Mouse (Mus musculus) kidney, adult 2 months (tissue): ENCODE measurements around the gene A930018P22Rik. TPM values are rescaled to one million over a fixed set of nuclear protein-coding genes. Genes with fewer than 3 reads are reported as not detected.

Source experiments
- DNase-seq: peaks from one replicate; pipeline ENCODE4 v3.0.0; 2021
- H3K27ac ChIP-seq: fragments of 200-500 bp; 2 replicates; pipeline ENCODE4 v1.5.1; 2012; ENCODE audit warnings: low read depth, low read length, control low read depth, inconsistent platforms; ENCODE audit not compliant: insufficient read depth
- H3K27me3 ChIP-seq: fragments of 200-500 bp; replicated peaks from 2 replicates; pipeline ENCODE4 v1.6.1; 2012; ENCODE audit warnings: mild to moderate bottlenecking, moderate library complexity, low read length, inconsistent platforms; ENCODE audit not compliant: control insufficient read depth, insufficient read depth
- H3K36me3 ChIP-seq: fragments of 200-500 bp; 2 replicates; pipeline ENCODE4 v1.6.1; 2012; ENCODE audit warnings: mild to moderate bottlenecking, moderate library complexity, low read length, inconsistent platforms; ENCODE audit not compliant: control insufficient read depth, insufficient read depth
- H3K4me1 ChIP-seq: fragments of 200-500 bp; 2 replicates; pipeline ENCODE4 v1.6.1; 2011; ENCODE audit warnings: low read length; ENCODE audit not compliant: control insufficient read depth, insufficient read depth
- H3K4me3 ChIP-seq: fragments of 200-500 bp; 2 replicates; pipeline ENCODE4 v1.5.1; 2011; ENCODE audit warnings: mild to moderate bottlenecking, low read depth, low read length, control low read depth; ENCODE audit not compliant: insufficient read depth
- CTCF ChIP-seq: fragments of 200-500 bp; conservative IDR thresholded peaks from 2 replicates; pipeline ENCODE4 v1.5.1; 2011; ENCODE audit warnings: low read depth, mild to moderate bottlenecking, control low read depth, low read length, moderate library complexity, mixed read lengths; ENCODE audit not compliant: insufficient read depth, insufficient read length
- POLR2A ChIP-seq: fragments of 200-500 bp; IDR thresholded peaks from one replicate; pipeline ENCODE4 v1.6.1; 2011; ENCODE audit warnings: low read depth, low read length, control low read depth
- WGBS: fragments of 180-500 bp; shearing (Covaris S2); methylation state at CpG from one replicate; pipeline ENCODE4 v1.1.7; 2018; 5-methylcytosine and 5-hydroxymethylcytosine counted together
- polyA plus RNA-seq: library from polyadenylated mRNA; depleted of rRNA; stranded (reverse); fragments of >200 nt; gene quantifications from 2 replicates; pipeline ENCODE4 v1.2.3, GENCODE M21; 2012

The A930018P22Rik gene
- polyA plus RNA-seq, 1 experiment = 0.19 TPM

DNA sequence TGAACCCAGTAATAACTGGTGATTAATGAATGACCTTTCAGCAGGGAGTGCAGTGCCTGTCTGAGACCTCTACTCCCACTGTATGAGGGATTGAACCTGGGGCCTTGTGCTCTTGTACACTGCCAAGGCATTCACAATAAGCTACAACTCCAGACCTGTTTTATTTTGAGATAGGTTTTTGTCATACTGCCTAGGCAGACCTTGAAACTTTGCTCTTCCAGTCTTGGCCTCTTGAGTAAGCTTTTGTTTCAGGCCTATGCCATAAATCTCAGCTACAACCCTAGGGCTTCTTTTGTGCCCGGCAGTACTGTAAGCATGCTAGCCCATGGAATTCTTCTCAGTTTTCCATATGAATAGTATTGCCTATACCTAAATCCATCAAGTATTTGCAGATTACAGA, 3.5 kb upstream of the A930018P22Rik start:
- H3K27ac ChIP-seq = no peak overlapping the region

DNA sequence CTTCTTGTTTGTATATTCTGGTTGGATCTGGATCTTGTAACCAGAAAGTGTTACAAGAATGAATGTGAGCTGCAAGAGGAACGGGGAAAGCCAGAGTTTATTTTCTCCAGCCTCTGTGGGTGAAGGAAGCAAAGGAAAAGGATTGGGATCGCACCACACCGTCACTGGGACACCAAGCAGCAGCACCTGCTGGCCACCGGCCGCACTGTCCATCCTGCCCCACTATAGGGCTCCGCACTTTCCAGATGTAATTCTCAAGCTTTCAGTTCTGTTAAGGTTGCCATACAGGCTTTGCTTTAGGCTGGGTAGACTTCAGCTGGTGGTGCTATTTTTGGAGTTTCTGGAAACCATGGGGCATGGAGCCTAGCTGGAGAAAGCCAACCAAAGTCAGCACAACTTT, 2.3 kb upstream of the A930018P22Rik start:
- Histone ChIP-seq H3K27ac (peak overlapping the region; percentile 20; the same call in 1 of the 2 replicates), H3K36me3 (no peaks in the 10 kb centered on the region), H3K27me3 (no peaks in the 10 kb centered on the region), H3K4me1 (peaks cover 7% of the 10 kb centered on the region; the same call in 1 of the 2 replicates), H3K4me3 (no peak overlapping the region)
- no peak for DNase-seq
- 70% methylated on average over 6 of the region's 6 CpGs for WGBS
- no peak for TF ChIP-seq POLR2A
- 0 out of 2 replicates have a peak, but pooled peaks have one; percentile 12 for TF ChIP-seq CTCF

More for the DNA sequence above, 3.5 kb upstream of the A930018P22Rik start:
- 79% methylated on average over 1 of the region's 1 CpGs for WGBS
- Histone ChIP-seq H3K4me1 (peaks cover 7% of the 10 kb centered on the region; the same call in 1 of the 2 replicates), H3K4me3 (no peak overlapping the region), H3K36me3 (no peaks in the 10 kb centered on the region), H3K27me3 (no peaks in the 10 kb centered on the region)
- DNase-seq = no peak
- no peak for TF ChIP-seq POLR2A
- TF ChIP-seq CTCF = no peak

- peak; percentile 57 for DNase-seq
- no peak for TF ChIP-seq POLR2A
- TF ChIP-seq CTCF = no peak
- Histone ChIP-seq H3K27me3 (no peaks in the 10 kb centered on the region), H3K4me3 (peak overlapping the region; percentile 68), H3K27ac (peak overlapping the region; percentile 32), H3K36me3 (no peaks in the 10 kb centered on the region), H3K4me1 (peaks cover 7% of the 10 kb centered on the region; the same call in 1 of the 2 replicates)
- 71% methylated on average over 8 of the region's 8 CpGs for WGBS
These were observed 676 bp upstream of the A930018P22Rik start for GRCm38 (mm10) chr2:104121681-104122504.

GRCm38 (mm10) chr2:104123540-104123939, 971 bp downstream of the A930018P22Rik start:
- WGBS = 53% methylated on average over 3 of the region's 3 CpGs
- Histone ChIP-seq H3K27ac (no peak overlapping the region), H3K36me3 (no peaks in the 10 kb centered on the region), H3K27me3 (no peaks in the 10 kb centered on the region), H3K4me3 (no peak overlapping the region), H3K4me1 (peaks cover 7% of the 10 kb centered on the region; the same call in 1 of the 2 replicates)
- peak; percentile 57 for DNase-seq
- no peak for TF ChIP-seq POLR2A
- TF ChIP-seq CTCF = no peak

- Histone ChIP-seq H3K27ac (no peak overlapping the region), H3K4me3 (no peak overlapping the region)
- WGBS = 82% methylated on average over 5 of the region's 5 CpGs
These were observed 1.5 kb downstream of the A930018P22Rik start for GRCm38 (mm10) chr2:104124071-104124470.

DNA sequence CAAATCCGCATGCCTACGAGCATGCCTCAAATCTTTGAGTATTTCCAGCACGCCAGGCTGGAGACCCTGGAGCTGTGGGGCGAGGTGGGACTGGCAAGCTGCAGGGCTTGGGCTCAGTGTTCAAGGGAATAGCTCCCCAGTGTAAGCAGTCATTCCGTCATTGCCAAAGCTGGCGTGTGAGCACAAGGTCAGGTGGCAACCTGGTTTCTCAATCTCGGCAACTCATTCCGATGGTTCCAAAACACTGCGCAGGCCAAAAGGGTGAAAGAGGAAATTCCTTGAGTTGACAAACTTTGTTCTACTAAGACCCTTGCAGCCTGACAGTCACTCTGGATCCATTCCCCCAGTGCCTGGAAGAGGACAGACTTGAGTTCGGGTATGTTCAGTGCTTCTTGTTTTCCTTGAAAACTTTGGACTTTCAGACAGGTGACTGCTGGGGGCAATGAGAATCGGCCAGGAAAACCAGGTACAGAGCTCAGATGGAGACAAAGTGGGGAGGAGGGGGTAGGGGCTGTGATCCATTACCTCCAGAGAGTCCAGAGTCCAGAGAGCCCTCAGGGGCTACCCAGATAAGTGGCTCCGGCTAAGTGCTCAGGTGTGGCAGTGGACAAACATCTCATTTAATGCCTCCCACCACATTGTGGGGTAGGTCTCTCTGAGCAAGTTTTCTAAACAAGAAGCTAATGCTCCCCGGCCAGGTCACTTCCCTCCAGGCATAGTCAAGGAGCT, 6.4 kb downstream of the A930018P22Rik start:
- Histone ChIP-seq H3K4me3 (no peak overlapping the region), H3K4me1 (no peaks in the 10 kb centered on the region), H3K27me3 (no peaks in the 10 kb centered on the region), H3K27ac (no peak overlapping the region), H3K36me3 (no peaks in the 10 kb centered on the region)
- 73% methylated on average over 13 of the region's 13 CpGs for WGBS
- peak; percentile 53 for DNase-seq
- TF ChIP-seq POLR2A (no peak), CTCF (no peak)

More at GRCm38 (mm10) chr2:104124071-104124470, 1.5 kb downstream of the A930018P22Rik start:
- Histone ChIP-seq H3K36me3 (no peaks in the 10 kb centered on the region), H3K4me1 (peaks cover 7% of the 10 kb centered on the region; the same call in 1 of the 2 replicates), H3K27me3 (no peaks in the 10 kb centered on the region)
- no peak for DNase-seq
- TF ChIP-seq POLR2A = no peak
- TF ChIP-seq CTCF = no peak

- DNase-seq = no peak
These were observed 7.6 kb downstream of the A930018P22Rik start for GRCm38 (mm10) chr2:104130165-104130564.

More at GRCm38 (mm10) chr2:104130165-104130564, 7.6 kb downstream of the A930018P22Rik start:
- H3K4me3 ChIP-seq = no peak overlapping the region
- no peaks in the 10 kb centered on the region for H3K36me3 ChIP-seq
- 93% methylated on average over 6 of the region's 6 CpGs for WGBS
- no peak overlapping the region for H3K27ac ChIP-seq
- no peaks in the 10 kb centered on the region for H3K4me1 ChIP-seq
- TF ChIP-seq CTCF (no peak), POLR2A (no peak)
- no peaks in the 10 kb centered on the region for H3K27me3 ChIP-seq
